Mouse (Mus musculus) naive thymus-derived CD4-positive, alpha-beta T cell, adult 2 months (primary cell): ENCODE data around the gene Ctdnep1.
A peak's percentile ranks its signal among the peaks of the same experiment; 100 is the strongest.
"Not testable (repeated sequence)": the region's sequence is repeated elsewhere in the genome, so short reads cannot be mapped to it uniquely, and the experiment has no call there.

Experiments
- DNase-seq: peaks from one replicate; pipeline ENCODE4 v3.0.0-alpha.2; 2011; ENCODE audit warnings: low read depth

Ctdnep1 gene

GRCm38 (mm10) chr11:70010961-70011360, 30.0 kb downstream of the Ctdnep1 start:
- DNase-seq, result no peak

GRCm38 (mm10) chr11:70012931-70013330, 32.0 kb downstream of the Ctdnep1 start:
- DNase-seq, result no peak

GRCm38 (mm10) chr11:70013408-70013807, 32.5 kb downstream of the Ctdnep1 start:
- no peak for DNase-seq

- no peak for DNase-seq
Measured at GRCm38 (mm10) chr11:70014051-70014450, 33.1 kb downstream of the Ctdnep1 start.

GRCm38 (mm10) chr11:70014880-70015558, 34.1 kb downstream of the Ctdnep1 start, which contains the start of gene Acadvl:
Gene Acadvl (minus strand): TSS chr11:70015411.
- peak; percentile 81 for DNase-seq

- no peak for DNase-seq
Measured at GRCm38 (mm10) chr11:70015677-70016076, 34.7 kb downstream of the Ctdnep1 start.

GRCm38 (mm10) chr11:70016177-70016576, 35.2 kb downstream of the Ctdnep1 start:
- DNase-seq, result not testable (repeated sequence)

GRCm38 (mm10) chr11:70016669-70017068, 35.7 kb downstream of the Ctdnep1 start, which contains the start of gene Dlg4:
Gene Dlg4 (plus strand): TSS chr11:70016942.
- no peak for DNase-seq

GRCm38 (mm10) chr11:70017199-70017767, 36.3 kb downstream of the Ctdnep1 start:
- DNase-seq, result no peak

GRCm38 (mm10) chr11:70018131-70018990, 37.4 kb downstream of the Ctdnep1 start:
- peak; percentile 58 for DNase-seq

- no peak for DNase-seq
Measured at GRCm38 (mm10) chr11:70019495-70020021, 38.6 kb downstream of the Ctdnep1 start.

GRCm38 (mm10) chr11:70020022-70020631, 39.2 kb downstream of the Ctdnep1 start:
- DNase-seq, result peak; percentile 59

- DNase-seq, result peak; percentile 82
Measured at GRCm38 (mm10) chr11:70020731-70021263, 39.8 kb downstream of the Ctdnep1 start.

GRCm38 (mm10) chr11:70021264-70022132, 40.5 kb downstream of the Ctdnep1 start:
- peak; percentile 94 for DNase-seq

GRCm38 (mm10) chr11:70023481-70024150, 42.7 kb downstream of the Ctdnep1 start:
- DNase-seq, result no peak

- DNase-seq, result no peak
Measured at GRCm38 (mm10) chr11:70024151-70024514, 43.2 kb downstream of the Ctdnep1 start.

GRCm38 (mm10) chr11:70026689-70027088, 45.7 kb downstream of the Ctdnep1 start:
- no peak for DNase-seq

GRCm38 (mm10) chr11:70027397-70027796, 46.4 kb downstream of the Ctdnep1 start:
- DNase-seq, result peak; percentile 67

- DNase-seq, result no peak
Measured at GRCm38 (mm10) chr11:70028401-70029129, 47.6 kb downstream of the Ctdnep1 start.
